Mouse (Mus musculus) E14TG2a.4 (cell line): ENCODE data around the gene Gm28308.

Experiments used
- CTCF ChIP-seq: conservative IDR thresholded peaks from 2 replicates; pipeline ENCODE4 v1.5.1; 2014; ENCODE audit warnings: low read length
- NANOG ChIP-seq: IDR thresholded peaks from 2 replicates; pipeline ENCODE4 v1.6.1; 2014; ENCODE audit warnings: borderline replicate concordance, low read length, mixed read lengths
- POU5F1 ChIP-seq: IDR thresholded peaks from 2 replicates; pipeline ENCODE4 v1.6.1; 2014; ENCODE audit warnings: low read length, borderline replicate concordance

DNA sequence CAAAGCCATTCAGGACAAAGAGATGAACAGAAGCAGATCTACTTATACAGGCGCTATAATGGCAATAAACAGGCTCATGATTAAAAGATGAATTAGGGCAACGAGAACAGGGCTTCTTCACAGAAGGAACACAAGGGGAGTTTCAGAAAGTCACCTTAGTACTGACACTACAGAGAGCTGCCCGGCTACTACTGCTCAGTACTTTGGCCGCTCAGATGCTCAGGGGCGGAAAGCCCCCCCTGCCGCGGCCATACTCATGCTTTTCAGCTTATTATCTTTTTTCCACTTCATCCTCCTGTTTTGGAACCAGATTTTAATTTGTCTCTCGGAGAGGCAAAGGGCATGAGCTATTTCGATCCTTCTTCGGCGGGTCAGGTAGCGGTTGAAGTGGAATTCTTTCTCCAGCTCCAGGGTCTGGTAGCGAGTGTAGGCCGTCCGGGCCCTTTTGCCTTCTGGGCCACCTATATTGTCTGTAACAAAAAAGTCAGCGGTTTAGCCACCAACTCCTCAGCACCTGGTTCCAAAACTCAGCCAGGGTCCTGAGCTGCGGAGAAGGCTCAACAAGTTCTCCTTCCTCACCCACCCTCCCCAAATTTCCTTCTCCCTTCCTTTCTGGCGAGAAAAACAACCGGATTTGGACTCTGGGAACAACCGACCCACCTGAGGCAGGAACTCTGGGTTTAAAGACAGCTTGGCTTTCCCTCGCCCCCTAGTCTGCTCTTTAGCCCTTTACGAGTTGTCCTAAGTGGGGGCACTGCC lies 10.6 kb downstream of the Gm28308 start:
- TF ChIP-seq CTCF (no peak), POU5F1 (no peak), NANOG (no peak)
